Mouse (Mus musculus) forelimb bud, embryonic 11.5 days (tissue): Measurements from ENCODE around the gene Gmpr2.

Experiments used
- DNase-seq: peaks from one replicate; pipeline ENCODE4 v3.0.0-alpha.2; 2012; ENCODE audit warnings: low read depth, low spot score

Gmpr2 gene

GRCm38 (mm10) chr14:55724411-55724871, 52.7 kb downstream of the Gmpr2 start:
- DNase-seq, result no peak

DNA sequence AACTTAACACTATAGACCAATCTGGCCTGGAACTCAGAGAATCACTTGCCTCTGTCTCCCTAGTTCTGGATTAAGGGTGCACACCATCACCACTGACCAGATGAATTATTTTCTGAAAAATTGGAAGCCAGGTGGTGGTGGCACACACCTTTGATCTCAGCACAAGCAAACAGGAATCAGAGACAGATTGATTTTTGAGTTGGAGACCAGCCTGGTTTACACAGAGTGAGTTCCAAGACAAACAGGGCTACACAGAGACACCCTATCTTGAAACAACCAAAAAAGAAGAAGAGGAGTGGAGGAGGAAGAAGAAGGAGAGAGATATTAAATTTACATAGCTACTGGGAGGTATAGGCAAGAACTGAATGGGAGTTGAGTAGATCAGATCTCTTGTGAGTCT, 54.5 kb downstream of the Gmpr2 start:
- no peak for DNase-seq

DNA sequence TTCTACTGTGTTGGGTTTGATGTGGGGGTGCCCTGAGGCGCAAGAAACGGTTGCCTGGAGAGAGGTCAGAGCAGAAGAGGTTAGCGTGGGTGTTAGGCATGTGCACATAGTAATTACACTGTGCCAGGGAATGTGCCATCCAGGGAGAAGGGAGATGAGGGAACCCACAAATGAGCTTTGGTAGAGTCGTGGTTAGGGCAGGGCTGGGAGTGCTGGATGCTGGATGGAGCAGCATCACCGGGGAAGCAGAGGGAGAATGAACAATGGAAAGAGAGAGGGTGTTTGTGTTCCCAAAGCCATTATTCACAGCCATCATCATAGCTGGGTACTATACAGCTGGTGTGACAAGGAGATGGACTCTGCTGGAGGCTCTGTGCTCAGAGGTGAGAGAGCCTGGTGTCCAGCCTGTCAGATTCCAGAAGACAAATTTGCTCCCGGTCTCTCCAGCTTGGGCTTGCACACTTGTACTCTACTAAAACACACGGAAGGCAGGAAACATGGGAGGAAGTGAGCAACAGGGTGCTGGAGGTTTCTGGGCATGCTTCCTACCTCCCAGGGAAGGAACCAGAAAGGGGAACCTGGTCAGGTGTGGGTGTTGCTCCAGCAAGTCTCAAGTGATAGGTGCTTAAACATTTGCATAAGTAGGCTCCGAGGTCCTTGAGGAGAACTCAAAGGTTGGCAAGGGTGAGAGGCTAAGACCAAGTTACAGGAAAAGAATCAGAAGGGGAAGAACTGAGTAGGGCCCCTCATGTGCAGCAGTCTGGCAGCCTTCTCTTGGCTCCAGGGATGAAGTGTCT, 56.3 kb downstream of the Gmpr2 start:
- no peak for DNase-seq
